Mouse (Mus musculus): ENCODE results near the gene Limch1.

- TF ChIP-seq CTCF (conservative IDR thresholded peaks at IDR 0.05; ENCODE audit: low read length) (no peak), NANOG (IDR thresholded peaks at IDR 0.05; ENCODE audit: borderline replicate concordance, low read length) (no peak)
These were observed 43.7 kb upstream of the Limch1 start for GRCm38 (mm10) chr5:66701951-66702350.
